Mouse (Mus musculus): ENCODE data around the gene Tmem270. TPM values are rescaled to one million over a fixed set of nuclear protein-coding genes. Genes with fewer than 3 reads are reported as not detected.
"Not testable (repeated sequence)": the region's sequence is repeated elsewhere in the genome, so short reads cannot be mapped to it uniquely, and the experiment has no call there.

The Tmem270 gene
- polyA plus RNA-seq, 1 experiment = not detected

DNA sequence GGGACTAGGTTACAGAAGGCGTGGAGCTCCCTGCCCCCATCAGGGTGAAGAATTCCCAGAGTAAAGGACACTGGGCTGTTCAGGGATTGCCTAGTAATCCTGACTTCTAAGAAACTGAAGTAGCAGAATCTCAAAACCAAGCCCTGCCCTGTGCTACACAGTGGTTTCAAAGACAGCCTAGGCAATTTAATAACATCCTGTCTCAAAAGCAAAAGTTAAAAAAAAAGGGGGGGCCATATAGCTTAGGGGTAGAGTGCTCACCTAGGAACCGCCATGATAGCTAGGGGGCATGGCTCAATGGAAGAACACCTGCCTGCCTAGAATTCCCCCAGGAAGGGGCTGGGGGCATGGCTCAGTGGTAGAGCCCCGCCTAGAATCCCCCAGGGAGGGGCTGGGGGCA lies 32.5 kb upstream of the Tmem270 start:
- Histone ChIP-seq H3K4me3 (ENCODE audit: low read depth, low read length) (no peak overlapping the region), H3K9ac (ENCODE audit: low read depth, poor library complexity, severe bottlenecking) (no peak overlapping the region), H3K27ac (ENCODE audit: insufficient read depth, low read length) (peak overlapping the region; percentile 75), H3K36me3 (ENCODE audit: control insufficient read depth, insufficient read depth, low read length, poor library complexity, severe bottlenecking) (peaks cover 23% of the 10 kb centered on the region), H3K27me3 (ENCODE audit: control insufficient read depth, insufficient read depth, low read length, poor library complexity, severe bottlenecking) (no peaks in the 10 kb centered on the region), H3K9me3 (replicated peaks; ENCODE audit: control insufficient read depth, insufficient read depth, low read length, poor library complexity, severe bottlenecking) (peaks cover 10% of the 10 kb centered on the region; the same call in 1 of the 2 replicates), H3K4me1 (ENCODE audit: control insufficient read depth, insufficient read depth, low read length) (peaks cover 6% of the 10 kb centered on the region)
- TF ChIP-seq POLR2A (IDR thresholded peaks at IDR 0.05; ENCODE audit: insufficient read depth, low read length) (no peak), EP300 (IDR thresholded peaks at IDR 0.05; ENCODE audit: insufficient read depth, low read depth, low read length) (no peak), CTCF (IDR thresholded peaks at IDR 0.05; ENCODE audit: low read depth, low read length) (no peak)

DNA sequence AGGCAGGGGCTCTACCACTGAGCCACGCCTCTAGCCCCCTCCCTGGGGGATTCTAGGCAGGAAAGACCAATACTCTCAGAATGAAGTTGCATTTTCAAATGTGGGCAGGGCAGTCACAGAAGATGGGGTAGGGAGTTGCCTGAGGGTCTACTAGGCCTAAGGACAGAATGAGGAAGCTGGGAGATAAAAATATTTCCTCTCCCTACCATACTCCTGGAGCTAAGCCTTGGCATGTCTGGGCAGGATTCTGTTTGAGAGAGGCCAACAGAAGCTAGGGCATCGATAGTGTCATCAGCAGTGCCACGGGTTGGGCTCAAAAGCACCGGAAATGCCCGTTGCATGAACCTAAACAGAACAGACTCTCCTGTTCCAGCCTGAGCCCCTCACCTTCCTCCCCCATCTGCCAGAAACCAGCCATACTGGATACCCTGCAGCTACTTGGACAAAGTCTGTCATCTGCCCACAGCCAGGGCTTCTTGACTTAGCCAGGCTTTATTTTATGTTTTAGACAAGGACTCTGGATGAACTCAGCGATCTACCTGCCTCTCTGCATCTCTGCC lies 30.2 kb upstream of the Tmem270 start:
- Histone ChIP-seq H3K9ac (ENCODE audit: low read depth, poor library complexity, severe bottlenecking) (no peak overlapping the region), H3K27ac (ENCODE audit: insufficient read depth, low read length) (peak overlapping the region; percentile 90), H3K27me3 (ENCODE audit: control insufficient read depth, insufficient read depth, low read length, poor library complexity, severe bottlenecking) (no peaks in the 10 kb centered on the region), H3K4me1 (ENCODE audit: control insufficient read depth, insufficient read depth, low read length) (peaks cover 6% of the 10 kb centered on the region), H3K4me3 (ENCODE audit: low read depth, low read length) (no peak overlapping the region), H3K36me3 (ENCODE audit: control insufficient read depth, insufficient read depth, low read length, poor library complexity, severe bottlenecking) (peaks cover 33% of the 10 kb centered on the region), H3K9me3 (replicated peaks; ENCODE audit: control insufficient read depth, insufficient read depth, low read length, poor library complexity, severe bottlenecking) (peaks cover 19% of the 10 kb centered on the region)
- TF ChIP-seq POLR2A (IDR thresholded peaks at IDR 0.05; ENCODE audit: insufficient read depth, low read length) (no peak), EP300 (IDR thresholded peaks at IDR 0.05; ENCODE audit: insufficient read depth, low read depth, low read length) (peak; percentile 59; the same call in 1 of the 2 replicates)

DNA sequence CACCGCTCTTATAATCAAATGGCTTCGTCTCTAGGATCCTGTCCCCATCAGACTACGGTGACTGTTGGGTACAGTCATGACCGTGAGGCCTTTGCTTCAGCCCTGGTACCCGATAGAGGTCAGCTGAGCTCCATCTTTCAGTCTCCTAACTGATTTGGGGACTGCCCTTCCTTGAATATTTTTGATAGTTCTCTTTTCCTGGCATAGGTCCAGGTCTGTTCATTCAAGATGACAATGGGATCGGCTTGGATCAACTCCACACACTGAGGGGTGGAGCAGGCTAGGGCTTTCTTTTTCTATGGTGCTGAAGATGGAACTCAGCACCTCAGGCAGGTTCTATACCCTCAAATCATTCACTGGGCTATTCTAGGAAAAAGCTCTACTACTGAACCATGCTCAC lies 29.5 kb upstream of the Tmem270 start:
- Histone ChIP-seq H3K4me3 (ENCODE audit: low read depth, low read length) (no peak overlapping the region), H3K9me3 (replicated peaks; ENCODE audit: control insufficient read depth, insufficient read depth, low read length, poor library complexity, severe bottlenecking) (peaks cover 19% of the 10 kb centered on the region), H3K36me3 (ENCODE audit: control insufficient read depth, insufficient read depth, low read length, poor library complexity, severe bottlenecking) (peaks cover 30% of the 10 kb centered on the region), H3K9ac (ENCODE audit: low read depth, poor library complexity, severe bottlenecking) (no peak overlapping the region), H3K27ac (ENCODE audit: insufficient read depth, low read length) (peak overlapping the region; percentile 90), H3K4me1 (ENCODE audit: control insufficient read depth, insufficient read depth, low read length) (peaks cover 6% of the 10 kb centered on the region), H3K27me3 (ENCODE audit: control insufficient read depth, insufficient read depth, low read length, poor library complexity, severe bottlenecking) (no peaks in the 10 kb centered on the region)
- TF ChIP-seq POLR2A (IDR thresholded peaks at IDR 0.05; ENCODE audit: insufficient read depth, low read length) (no peak), EP300 (IDR thresholded peaks at IDR 0.05; ENCODE audit: insufficient read depth, low read depth, low read length) (no peak), CTCF (IDR thresholded peaks at IDR 0.05; ENCODE audit: low read depth, low read length) (no peak)

DNA sequence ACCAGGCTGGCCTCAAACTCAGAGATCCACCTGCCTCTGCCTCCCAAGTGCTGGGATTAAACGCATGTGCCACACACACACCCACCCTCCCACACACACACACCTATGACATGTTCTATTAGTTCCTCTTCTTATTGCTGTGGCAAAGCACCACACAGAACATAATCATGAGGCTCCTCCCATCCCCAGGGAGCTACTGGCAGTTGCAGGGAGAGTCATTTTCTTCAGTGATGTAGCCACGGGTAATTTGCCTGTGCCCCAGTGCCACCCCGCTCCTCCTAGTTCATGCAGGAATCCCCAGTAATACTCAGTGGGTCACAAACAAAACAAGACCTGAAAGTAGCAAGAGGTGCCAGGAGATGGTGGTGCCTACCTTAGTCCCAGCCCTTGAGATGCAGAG lies 28.1 kb upstream of the Tmem270 start:
- peaks cover 19% of the 10 kb centered on the region for H3K9me3 ChIP-seq (replicated peaks; ENCODE audit: control insufficient read depth, insufficient read depth, low read length, poor library complexity, severe bottlenecking)
- H3K36me3 ChIP-seq (ENCODE audit: control insufficient read depth, insufficient read depth, low read length, poor library complexity, severe bottlenecking) = peaks cover 22% of the 10 kb centered on the region
- no peak overlapping the region for H3K9ac ChIP-seq (ENCODE audit: low read depth, poor library complexity, severe bottlenecking)
- H3K4me1 ChIP-seq (ENCODE audit: control insufficient read depth, insufficient read depth, low read length) = peaks cover 2% of the 10 kb centered on the region
- no peak overlapping the region for H3K4me3 ChIP-seq (ENCODE audit: low read depth, low read length)
- TF ChIP-seq EP300 (IDR thresholded peaks at IDR 0.05; ENCODE audit: insufficient read depth, low read depth, low read length) (no peak), CTCF (IDR thresholded peaks at IDR 0.05; ENCODE audit: low read depth, low read length) (no peak), POLR2A (IDR thresholded peaks at IDR 0.05; ENCODE audit: insufficient read depth, low read length) (no peak)
- no peak overlapping the region for H3K27ac ChIP-seq (ENCODE audit: insufficient read depth, low read length)
- no peaks in the 10 kb centered on the region for H3K27me3 ChIP-seq (ENCODE audit: control insufficient read depth, insufficient read depth, low read length, poor library complexity, severe bottlenecking)

DNA sequence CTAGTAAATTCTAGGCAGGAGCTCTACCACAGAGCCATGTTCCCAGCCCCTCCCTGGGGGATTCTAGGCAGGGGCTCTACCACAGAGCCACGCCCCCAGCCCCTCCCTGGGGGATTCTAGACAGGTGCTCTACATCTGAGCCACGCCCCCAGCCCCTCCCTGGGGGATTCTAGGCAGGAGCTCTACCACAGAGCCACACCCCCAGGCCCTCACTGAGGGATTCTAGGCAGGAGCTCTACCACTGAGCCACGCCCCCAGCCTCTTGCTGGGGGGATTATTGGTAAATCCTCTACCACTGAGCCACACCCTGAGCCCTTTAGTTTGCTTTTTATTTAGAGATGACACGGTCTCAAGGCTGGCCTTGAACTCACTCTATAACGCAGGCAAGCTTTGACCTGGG lies 27.2 kb upstream of the Tmem270 start:
- H3K4me3 ChIP-seq (ENCODE audit: low read depth, low read length) = not testable (repeated sequence)
- peaks cover 19% of the 10 kb centered on the region for H3K9me3 ChIP-seq (replicated peaks; ENCODE audit: control insufficient read depth, insufficient read depth, low read length, poor library complexity, severe bottlenecking)

DNA sequence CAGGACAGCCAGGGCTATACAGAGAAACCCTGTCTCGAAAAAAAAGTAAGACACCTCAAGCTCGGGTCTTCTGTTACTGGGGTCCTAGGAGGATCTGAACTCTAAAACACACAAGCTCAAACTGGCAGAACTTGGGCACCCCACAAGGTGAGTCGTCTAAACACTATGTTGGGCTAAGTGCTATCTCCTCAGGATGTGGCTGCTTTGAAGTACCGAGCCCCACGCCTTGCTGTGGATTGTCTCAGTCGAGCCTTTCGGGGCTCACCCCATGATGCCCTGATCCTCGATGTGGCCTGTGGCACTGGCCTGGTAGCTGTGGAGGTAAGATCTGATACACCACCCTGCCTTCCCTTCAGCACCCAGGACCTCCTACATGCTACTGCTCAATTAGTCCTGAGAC lies 26.7 kb upstream of the Tmem270 start:
- peaks cover 19% of the 10 kb centered on the region for H3K9me3 ChIP-seq (replicated peaks; ENCODE audit: control insufficient read depth, insufficient read depth, low read length, poor library complexity, severe bottlenecking)
- peaks cover 2% of the 10 kb centered on the region for H3K4me1 ChIP-seq (ENCODE audit: control insufficient read depth, insufficient read depth, low read length)
- 0 out of 2 replicates have a peak overlapping the region, but pooled peaks have one; percentile 70 for H3K9ac ChIP-seq (ENCODE audit: low read depth, poor library complexity, severe bottlenecking)
- peaks cover 22% of the 10 kb centered on the region for H3K36me3 ChIP-seq (ENCODE audit: control insufficient read depth, insufficient read depth, low read length, poor library complexity, severe bottlenecking)
- TF ChIP-seq EP300 (IDR thresholded peaks at IDR 0.05; ENCODE audit: insufficient read depth, low read depth, low read length) = no peak
- no peak overlapping the region for H3K27ac ChIP-seq (ENCODE audit: insufficient read depth, low read length)
- peak overlapping the region; percentile 88 for H3K4me3 ChIP-seq (ENCODE audit: low read depth, low read length)
- H3K27me3 ChIP-seq (ENCODE audit: control insufficient read depth, insufficient read depth, low read length, poor library complexity, severe bottlenecking) = no peaks in the 10 kb centered on the region

More for the DNA sequence above, 27.2 kb upstream of the Tmem270 start:
- not testable (repeated sequence) for H3K27me3 ChIP-seq (ENCODE audit: control insufficient read depth, insufficient read depth, low read length, poor library complexity, severe bottlenecking); H3K27ac ChIP-seq (ENCODE audit: insufficient read depth, low read length); H3K4me1 ChIP-seq (ENCODE audit: control insufficient read depth, insufficient read depth, low read length); H3K9ac ChIP-seq (ENCODE audit: low read depth, poor library complexity, severe bottlenecking)
- peaks cover 22% of the 10 kb centered on the region for H3K36me3 ChIP-seq (ENCODE audit: control insufficient read depth, insufficient read depth, low read length, poor library complexity, severe bottlenecking)
